Mouse (Mus musculus): ENCODE measurements around the gene Adcy9.

DNA sequence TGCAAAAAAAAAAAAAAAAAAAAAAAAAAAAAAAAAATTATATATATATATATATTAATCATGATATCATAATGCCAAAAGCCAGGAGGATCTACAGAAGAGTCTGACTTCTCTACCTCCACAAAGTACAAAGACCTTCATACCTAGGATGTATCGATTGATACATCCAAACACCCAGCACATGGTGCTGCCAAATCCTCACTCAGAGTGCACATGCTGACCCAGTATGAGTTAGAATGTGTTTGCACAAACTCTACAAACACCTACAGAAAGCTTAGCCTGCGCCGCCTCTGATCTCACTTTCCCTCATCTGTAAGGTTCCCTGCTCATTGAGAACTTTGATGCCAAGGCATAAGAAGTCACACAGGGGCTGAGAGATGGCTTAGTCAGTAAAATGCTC, 2.7 kb upstream of the Adcy9 start:
- TF ChIP-seq CTCF (IDR thresholded peaks at IDR 0.05; ENCODE audit: borderline replicate concordance, extremely low read depth, insufficient read depth, insufficient read length) = no peak
- no peak for TF ChIP-seq POLR2A (IDR thresholded peaks at IDR 0.05; ENCODE audit: borderline replicate concordance, extremely low read depth, insufficient read depth, insufficient read length, poor library complexity, severe bottlenecking)
